Mouse (Mus musculus) Patski (cell line): ENCODE data around the gene Mtmr12. TPM values are rescaled to one million over a fixed set of nuclear protein-coding genes. Genes with fewer than 3 reads are reported as not detected.

ENCODE experiments used
- ATAC-seq: fragments of 100-300 bp; one replicate; pipeline ENCODE4 v1.8.0; 2021
- CTCF ChIA-PET: fragments of 350-600 bp; sonication (Branson Sonifier 250); formaldehyde crosslinking; loops from one replicate; lab custom pipeline; 2022; ENCODE audit warnings: inconsistent platforms; lab: Charles Lee
- POLR2A ChIA-PET: fragments of 350-600 bp; sonication (Branson Sonifier 250); formaldehyde crosslinking; loops from one replicate; lab custom pipeline; 2022; ENCODE audit warnings: antibody characterized with exemption, inconsistent platforms; lab: Charles Lee
- DNase-seq: peaks from one replicate; pipeline ENCODE4 v3.0.0-alpha.2; 2011; ENCODE audit warnings: low read depth, low spot score
- H3K27me3 ChIP-seq: fragments of 371-371 bp; one replicate; pipeline ENCODE4 v1.5.1; 2021
- CTCF ChIP-seq: fragments of 100-300 bp; IDR thresholded peaks from one replicate; pipeline ENCODE4 v1.5.1; 2021
- in situ Hi-C: fragments of 300-500 bp; cut with MboI; formaldehyde crosslinking; loops from 3 replicates; pipeline ENCODE4 v1.11.1; 2018; ENCODE audit warnings: low pct_unique_long_range_greater_than_20kb, mixed read lengths
- polyA plus RNA-seq: library from polyadenylated mRNA; unstranded; gene quantifications from one replicate; pipeline ENCODE4 v1.2.3, GENCODE M21; 2021

Gene Mtmr12
- polyA plus RNA-seq, 1 experiment from 2014 or later: 20.8 TPM

- ATAC-seq (peak; percentile 65), DNase-seq (no peak)
- H3K27me3 ChIP-seq: no peaks in the 10 kb centered on the region
- in situ Hi-C loops: no loop called here
- TF ChIP-seq CTCF: peak; percentile 88
- POLR2A ChIA-PET: no interaction called here
- CTCF ChIA-PET: interaction anchor here (0.7 to 3.9 kb wide), 13 partner anchors 19 to 293 kb away, joined by 3 to 38 read pairs (median 3); no protein-coding TSS in a partner anchor
These were observed 63.2 kb downstream of the Mtmr12 start for GRCm38 (mm10) chr15:12268021-12268420.

- ChIA-PET CTCF (interaction anchor here (0.6 to 0.7 kb wide), 2 partner anchors 23 to 82 kb away, joined by 3 read pairs; no protein-coding TSS in a partner anchor), POLR2A (no interaction called here)
- H3K27me3 ChIP-seq: no peaks in the 10 kb centered on the region
- DNase-seq: no peak
- no peak for ATAC-seq
- TF ChIP-seq CTCF: no peak
- in situ Hi-C loops: no loop called here
These were observed 66.5 kb downstream of the Mtmr12 start for GRCm38 (mm10) chr15:12271340-12271739.

GRCm38 (mm10) chr15:12273325-12274052, 68.7 kb downstream of the Mtmr12 start:
- POLR2A ChIA-PET: no interaction called here

DNA sequence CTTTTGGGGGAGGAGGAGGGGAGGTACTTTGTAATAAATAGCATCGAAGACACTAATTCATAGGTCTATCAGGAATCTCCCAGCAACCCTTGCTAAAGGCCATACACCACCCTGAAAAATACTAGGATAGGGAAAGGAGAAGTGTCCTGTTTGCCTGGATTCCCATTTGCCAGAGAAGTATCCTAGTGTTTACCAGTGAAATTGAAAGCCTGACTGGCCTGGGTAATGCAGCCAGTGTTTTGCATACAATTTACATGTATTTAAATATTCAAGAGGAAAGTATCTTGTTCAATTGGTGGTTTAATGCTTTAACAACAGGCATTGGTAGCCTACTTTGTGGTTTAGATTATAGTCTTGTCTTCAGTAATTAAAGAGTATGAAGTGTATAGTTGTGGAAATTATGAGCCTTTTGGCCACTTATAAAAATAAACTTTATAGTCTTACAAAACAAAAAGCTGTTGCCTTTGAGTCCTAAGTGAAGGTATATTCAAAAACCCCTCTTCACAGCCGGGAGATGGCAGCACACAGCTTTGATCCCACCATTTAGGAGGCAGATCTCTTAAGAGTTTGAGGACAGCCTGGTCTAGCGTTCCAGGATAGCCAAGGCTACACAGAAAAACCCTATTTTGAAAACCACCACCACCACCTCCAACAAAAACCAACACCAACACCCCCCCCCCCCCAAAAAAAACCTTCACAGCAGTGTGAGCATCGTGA, 69.4 kb downstream of the Mtmr12 start:
- peak; percentile 23 for TF ChIP-seq CTCF
- CTCF ChIA-PET: interaction anchor here (0.8 to 0.9 kb wide), 2 partner anchors 20 to 102 kb away, joined by 3 to 4 read pairs; no protein-coding TSS in a partner anchor
- in situ Hi-C loops: no loop called here
- ATAC-seq (no peak), DNase-seq (no peak)
- H3K27me3 ChIP-seq: no peaks in the 10 kb centered on the region
- POLR2A ChIA-PET: no interaction called here

More at GRCm38 (mm10) chr15:12273325-12274052, 68.7 kb downstream of the Mtmr12 start:
- H3K27me3 ChIP-seq: no peaks in the 10 kb centered on the region
- in situ Hi-C loops: no loop called here
- CTCF ChIA-PET: interaction anchor here (0.9 to 1.9 kb wide), 2 partner anchors 19 to 77 kb away, joined by 3 to 7 read pairs; no protein-coding TSS in a partner anchor
- no peak for TF ChIP-seq CTCF
- ATAC-seq (no peak), DNase-seq (no peak)

GRCm38 (mm10) chr15:12275091-12275623, 70.3 kb downstream of the Mtmr12 start:
- ChIA-PET CTCF (no interaction called here), POLR2A (no interaction called here)
- ATAC-seq (no peak), DNase-seq (no peak)
- no peaks in the 10 kb centered on the region for H3K27me3 ChIP-seq
- TF ChIP-seq CTCF: no peak
- in situ Hi-C loops: no loop called here

- POLR2A ChIA-PET: no interaction called here
- in situ Hi-C loops: no loop called here
- TF ChIP-seq CTCF: no peak
- ATAC-seq (no peak), DNase-seq (no peak)
- CTCF ChIA-PET: no interaction called here
- no peaks in the 10 kb centered on the region for H3K27me3 ChIP-seq
These were observed 75.0 kb downstream of the Mtmr12 start for GRCm38 (mm10) chr15:12279816-12280215.

DNA sequence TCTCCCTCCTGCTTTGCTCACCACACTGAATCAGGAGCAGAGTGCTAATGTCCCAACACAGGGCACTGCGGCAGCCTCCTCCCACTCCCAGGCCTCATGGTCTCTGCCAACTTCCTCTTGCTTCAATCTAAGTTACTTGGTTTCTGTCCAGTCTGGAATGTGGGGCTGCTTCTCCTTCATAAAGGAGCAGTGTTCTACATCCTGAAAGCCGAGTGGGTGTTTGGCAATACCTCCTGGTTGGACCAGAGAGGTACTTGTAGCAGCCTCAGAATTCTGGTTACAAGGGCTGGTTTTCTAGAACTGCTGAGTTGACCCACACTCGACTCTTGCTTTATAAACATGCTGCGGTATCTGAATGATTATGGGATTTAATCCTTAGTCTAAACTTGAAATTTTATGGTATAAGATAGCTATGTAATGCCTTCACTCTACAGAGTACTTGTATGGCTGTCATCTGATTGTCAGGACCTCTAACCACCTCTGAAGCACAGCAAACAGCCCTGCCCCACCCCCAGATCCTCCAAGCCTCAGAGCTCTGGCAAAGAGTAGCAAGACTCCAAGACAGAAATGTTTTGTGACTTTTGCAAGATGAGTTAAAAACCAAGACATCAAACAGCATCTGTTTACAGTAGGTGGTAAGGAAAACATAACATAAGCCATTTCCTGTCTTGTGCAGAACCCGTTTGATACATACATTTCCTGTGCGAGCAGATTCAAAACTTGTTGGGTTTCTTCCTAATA, 80.1 kb downstream of the Mtmr12 start:
- in situ Hi-C loops: no loop called here
- H3K27me3 ChIP-seq: no peaks in the 10 kb centered on the region
- POLR2A ChIA-PET: no interaction called here
- DNase-seq: no peak
- CTCF ChIA-PET: no interaction called here
- TF ChIP-seq CTCF: no peak
- ATAC-seq: no peak

- ATAC-seq (no peak), DNase-seq (no peak)
- POLR2A ChIA-PET: no interaction called here
- in situ Hi-C loops: no loop called here
- CTCF ChIA-PET: no interaction called here
- H3K27me3 ChIP-seq: no peaks in the 10 kb centered on the region
- no peak for TF ChIP-seq CTCF
These were observed 80.6 kb downstream of the Mtmr12 start for GRCm38 (mm10) chr15:12285535-12285809.

- in situ Hi-C loops: no loop called here
- POLR2A ChIA-PET: no interaction called here
These were observed 85.5 kb downstream of the Mtmr12 start for GRCm38 (mm10) chr15:12290330-12290729.

GRCm38 (mm10) chr15:12291757-12292156, 86.9 kb downstream of the Mtmr12 start:
- no peak for TF ChIP-seq CTCF
- in situ Hi-C loops: no loop called here
- H3K27me3 ChIP-seq: no peaks in the 10 kb centered on the region
- CTCF ChIA-PET: no interaction called here
- DNase-seq (no peak), ATAC-seq (no peak)
- POLR2A ChIA-PET: no interaction called here

More at GRCm38 (mm10) chr15:12290330-12290729, 85.5 kb downstream of the Mtmr12 start:
- ATAC-seq: no peak
- DNase-seq: no peak
- CTCF ChIA-PET: interaction anchor here (0.9 kb wide), 1 partner anchor 10 kb away, joined by 3 read pairs; no protein-coding TSS in a partner anchor
- H3K27me3 ChIP-seq: no peaks in the 10 kb centered on the region
- no peak for TF ChIP-seq CTCF
